Mouse (Mus musculus) heart, adult 11 months (tissue): Measurements from ENCODE around the gene Kif11.

Experiments
- DNase-seq: peaks from one replicate; pipeline ENCODE4 v3.0.0; 2022

The Kif11 gene

GRCm38 (mm10) chr19:37375755-37376615, at the start of gene Kif11:
TSS of gene Kif11 (plus strand) at chr19:37376403.
- peak; percentile 100 for DNase-seq

- DNase-seq: peak; percentile 55
These were observed 49.0 kb upstream of the Kif11 start for GRCm38 (mm10) chr19:37327216-37327615.

- DNase-seq: peak; percentile 79
These were observed 43.5 kb upstream of the Kif11 start for GRCm38 (mm10) chr19:37332726-37333125.

- DNase-seq: no peak
These were observed 42.8 kb upstream of the Kif11 start for GRCm38 (mm10) chr19:37333357-37333756.

GRCm38 (mm10) chr19:37335392-37335791, 40.8 kb upstream of the Kif11 start:
- DNase-seq: no peak

- DNase-seq: no peak
These were observed 38.5 kb upstream of the Kif11 start, which contains the start of gene Ide for GRCm38 (mm10) chr19:37337752-37338151. TSS of gene Ide (minus strand) at chr19:37337852.

- DNase-seq: no peak
These were observed 35.7 kb upstream of the Kif11 start for GRCm38 (mm10) chr19:37340495-37340894.

- no peak for DNase-seq
These were observed 35.3 kb upstream of the Kif11 start for GRCm38 (mm10) chr19:37340931-37341330.

GRCm38 (mm10) chr19:37343899-37344298, 32.3 kb upstream of the Kif11 start:
- peak; percentile 9 for DNase-seq

- DNase-seq: peak; percentile 84
These were observed 29.9 kb upstream of the Kif11 start for GRCm38 (mm10) chr19:37346258-37346657.

- DNase-seq: peak; percentile 84
These were observed 27.9 kb upstream of the Kif11 start for GRCm38 (mm10) chr19:37348331-37348730.

- DNase-seq: no peak
These were observed 27.3 kb upstream of the Kif11 start for GRCm38 (mm10) chr19:37348952-37349351.

GRCm38 (mm10) chr19:37352756-37353155, 23.4 kb upstream of the Kif11 start:
- DNase-seq: no peak

GRCm38 (mm10) chr19:37353331-37353730, 22.9 kb upstream of the Kif11 start:
- peak; percentile 65 for DNase-seq

- DNase-seq: no peak
These were observed 16.2 kb upstream of the Kif11 start for GRCm38 (mm10) chr19:37360044-37360443.

GRCm38 (mm10) chr19:37362545-37362944, 13.7 kb upstream of the Kif11 start:
- no peak for DNase-seq

GRCm38 (mm10) chr19:37363128-37363939, 12.9 kb upstream of the Kif11 start:
- DNase-seq: peak; percentile 33

- no peak for DNase-seq
These were observed 7.2 kb upstream of the Kif11 start for GRCm38 (mm10) chr19:37368990-37369389.

- DNase-seq: peak; percentile 10
These were observed 6.3 kb upstream of the Kif11 start for GRCm38 (mm10) chr19:37369921-37370320.

- peak; percentile 90 for DNase-seq
These were observed 5.8 kb upstream of the Kif11 start for GRCm38 (mm10) chr19:37370356-37370755.

GRCm38 (mm10) chr19:37374941-37375754, 1.1 kb upstream of the Kif11 start:
- peak; percentile 37 for DNase-seq

GRCm38 (mm10) chr19:37376841-37377240, 638 bp downstream of the Kif11 start:
- DNase-seq: peak; percentile 36
